Mouse (Mus musculus): Measurements from ENCODE around the gene Osgin1. TPM values are rescaled to one million over a fixed set of nuclear protein-coding genes. Genes with fewer than 3 reads are reported as not detected.

Osgin1 gene
- polyA plus RNA-seq, 1 experiment = 31.2 TPM

GRCm38 (mm10) chr8:119423631-119424141, 10.2 kb upstream of the Osgin1 start:
- peak; percentile 84 for DNase-seq (ENCODE audit: low read depth)

DNA sequence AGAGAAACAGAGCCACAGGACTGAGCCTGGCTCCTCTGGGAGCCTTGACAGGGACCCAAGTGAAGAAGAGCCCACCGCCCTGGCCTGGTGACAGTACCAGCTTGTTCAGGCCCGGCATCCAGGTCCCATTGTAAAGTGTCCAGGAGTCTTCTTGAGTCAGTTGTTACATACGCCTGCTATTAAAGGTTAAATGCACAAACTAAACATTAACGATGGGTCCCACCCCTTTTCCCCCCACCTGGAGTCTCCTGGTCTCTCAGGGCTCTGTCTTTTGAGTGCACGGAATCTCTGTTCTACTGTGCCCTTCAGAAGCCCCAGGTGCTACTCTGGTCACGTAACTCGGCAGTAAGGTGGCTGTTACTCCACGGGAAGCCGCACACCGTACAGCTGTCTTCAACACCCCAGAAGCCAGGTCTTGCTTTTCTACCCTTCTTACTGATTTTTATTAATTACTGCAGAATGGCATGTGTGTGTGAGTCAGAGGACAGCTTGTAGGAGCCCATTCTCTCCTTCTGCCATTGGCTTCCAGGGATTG, 9.7 kb upstream of the Osgin1 start:
- DNase-seq (ENCODE audit: low read depth) = no peak

DNA sequence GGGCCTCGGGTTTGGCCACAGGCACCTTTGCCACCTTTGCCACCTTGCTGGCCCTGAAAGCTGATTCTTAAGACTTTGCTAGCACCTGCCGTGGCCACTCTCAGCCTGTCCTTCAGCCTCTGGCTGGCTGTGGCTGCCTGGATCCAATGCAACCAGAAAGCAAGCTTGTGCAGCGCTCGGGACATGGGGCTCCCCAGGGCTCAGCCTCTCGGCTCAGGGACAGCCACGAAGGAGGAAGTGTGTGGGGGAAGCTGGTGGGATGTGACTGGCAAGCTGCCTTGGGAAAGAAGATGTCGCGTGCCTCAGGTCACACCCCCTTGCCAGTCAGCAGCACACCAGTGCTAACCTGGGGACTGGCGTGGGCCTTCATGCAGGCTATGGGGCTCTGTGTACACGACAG, 9.2 kb upstream of the Osgin1 start:
- DNase-seq (ENCODE audit: low read depth) = no peak

DNA sequence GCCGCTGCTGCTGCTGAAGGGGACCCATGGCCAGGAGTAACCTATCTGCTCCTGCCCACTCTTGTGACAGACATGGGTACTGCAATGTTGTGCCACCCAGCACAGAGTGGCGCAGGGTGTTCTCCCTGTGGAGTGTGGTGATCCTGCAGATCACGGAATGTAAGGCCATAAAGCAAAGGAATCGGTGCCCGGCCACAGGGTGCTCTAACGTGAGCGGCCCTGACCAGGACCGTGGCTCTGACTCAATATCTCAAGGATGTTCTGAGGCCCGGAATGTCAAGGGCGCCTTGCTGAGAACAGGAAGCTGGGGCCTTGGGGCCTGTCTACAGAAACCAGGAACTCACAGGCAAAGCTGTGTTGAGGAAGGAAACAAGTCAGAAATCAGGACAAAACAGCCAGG, 8.4 kb upstream of the Osgin1 start:
- DNase-seq (ENCODE audit: low read depth) = no peak

GRCm38 (mm10) chr8:119426069-119426735, 7.7 kb upstream of the Osgin1 start:
- DNase-seq (ENCODE audit: low read depth) = no peak

DNA sequence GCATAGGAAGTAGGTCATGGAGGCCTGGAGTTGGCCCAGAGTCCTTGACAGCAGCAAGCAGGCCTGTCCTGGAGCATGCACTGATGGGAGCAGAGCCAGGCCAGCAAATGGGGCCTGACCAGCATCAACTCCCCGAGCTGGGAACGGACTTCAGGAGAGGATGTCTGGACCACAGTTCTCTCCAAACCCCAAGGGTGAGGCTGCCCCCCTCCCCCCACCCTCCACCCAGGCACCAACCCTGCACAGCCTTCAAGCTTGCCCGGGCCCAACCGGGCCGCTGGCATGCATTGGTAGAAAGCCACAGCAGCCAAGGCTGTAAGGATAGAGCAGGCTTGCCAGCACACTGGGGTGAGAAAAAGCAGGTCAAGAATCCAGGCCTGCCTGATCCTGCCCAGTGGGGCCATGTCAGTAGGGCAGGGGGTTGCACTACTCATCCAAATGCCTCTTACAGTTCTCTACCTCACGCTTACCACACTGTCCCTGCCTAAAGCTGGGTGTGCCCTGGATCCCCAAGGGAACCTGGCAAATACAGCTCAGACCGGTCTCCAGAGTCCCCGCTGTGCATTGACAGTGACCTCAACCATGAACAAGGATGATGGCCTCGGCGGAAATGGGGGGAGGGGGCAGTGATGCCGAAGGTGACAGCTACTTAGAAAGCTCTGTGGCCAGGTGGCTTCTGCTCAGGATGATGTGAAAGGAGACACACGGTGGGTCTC, 6.1 kb upstream of the Osgin1 start:
- DNase-seq (ENCODE audit: low read depth) = peak; percentile 81

DNA sequence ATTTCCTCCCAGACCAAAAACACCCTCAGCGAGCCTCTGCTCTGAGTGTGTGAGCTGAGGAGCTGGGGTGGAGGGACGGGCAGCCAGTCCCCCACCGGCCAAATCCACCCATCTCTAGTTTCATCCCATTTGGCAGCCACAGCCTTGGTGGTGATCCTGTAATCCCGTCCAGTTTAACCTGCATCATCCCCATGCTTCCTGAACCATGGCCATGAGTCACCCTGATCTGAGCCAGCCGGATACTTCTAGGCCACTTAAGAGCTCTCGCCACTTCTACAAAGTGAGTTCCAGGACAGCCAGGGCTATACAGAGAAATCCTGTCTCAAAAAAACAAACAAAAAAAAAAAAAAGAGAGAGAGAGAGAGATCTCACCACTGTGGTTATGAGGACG, 5.6 kb upstream of the Osgin1 start:
- DNase-seq (ENCODE audit: low read depth) = peak; percentile 60

DNA sequence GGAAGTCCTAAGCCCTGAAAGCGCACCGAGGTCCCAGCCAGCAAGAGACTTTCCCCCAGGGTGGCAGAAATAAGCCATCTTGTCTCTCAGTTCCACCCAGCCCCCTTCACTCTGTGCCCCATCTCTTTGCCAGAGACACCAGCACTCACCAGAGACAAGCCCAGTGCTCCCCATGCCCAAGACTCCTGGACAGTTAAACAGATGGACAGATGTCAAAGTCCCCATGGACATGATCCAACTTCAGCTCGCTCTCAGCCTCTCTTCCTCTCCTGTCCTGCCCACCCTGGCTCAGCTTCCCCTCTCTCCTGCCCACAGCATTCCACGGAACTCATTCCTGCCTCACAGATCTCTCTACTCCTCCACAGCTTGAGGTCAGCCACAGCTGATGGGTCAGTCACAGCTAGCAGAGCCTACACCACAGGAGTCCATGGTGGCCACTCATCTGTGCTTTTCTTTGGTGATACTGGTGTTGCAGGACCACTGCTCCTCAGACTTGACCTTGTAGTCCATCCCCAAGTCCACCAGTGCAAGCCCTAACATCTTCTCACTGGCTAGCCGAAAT, 5.1 kb upstream of the Osgin1 start:
- no peak for DNase-seq (ENCODE audit: low read depth)

DNA sequence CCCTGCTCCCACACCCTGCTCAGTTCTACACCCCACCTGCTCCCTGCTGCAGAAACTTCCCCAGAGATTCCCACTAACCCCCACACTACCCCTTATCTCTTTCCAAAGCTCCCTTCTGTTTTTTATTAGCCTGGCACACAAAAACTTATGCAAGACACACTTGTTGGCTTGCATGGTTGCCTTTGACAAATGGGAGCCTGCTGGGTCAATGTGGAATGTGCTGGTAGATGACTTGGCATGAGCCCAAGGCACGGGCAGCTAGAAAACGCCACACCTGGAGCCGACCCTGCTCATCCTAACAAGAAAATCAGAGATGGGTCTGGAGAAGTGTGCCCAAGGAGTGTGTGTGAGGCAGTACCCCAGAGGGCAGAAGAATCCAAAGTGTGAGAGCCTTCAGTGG, 4.4 kb upstream of the Osgin1 start:
- peak; percentile 68 for DNase-seq (ENCODE audit: low read depth)

DNA sequence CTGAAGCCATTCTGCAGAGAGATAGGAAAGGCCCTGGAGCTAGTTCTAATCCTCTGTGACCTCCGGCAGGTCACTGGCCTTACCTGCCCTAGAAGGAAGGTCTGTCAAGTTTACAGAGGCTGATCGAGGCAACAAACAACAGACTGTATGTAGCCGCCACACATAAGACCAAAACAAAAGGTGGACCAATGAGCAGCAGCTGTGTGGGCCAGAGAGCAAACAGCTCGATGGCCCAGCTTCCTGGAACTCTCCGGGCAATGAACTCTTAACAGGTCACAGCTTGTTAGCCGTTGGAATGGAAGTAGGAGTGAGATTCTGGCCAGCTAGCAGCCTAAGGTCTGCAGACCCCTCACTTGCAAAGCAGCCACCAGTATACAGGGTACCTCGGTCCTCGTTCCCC, 3.7 kb upstream of the Osgin1 start:
- peak; percentile 63 for DNase-seq (ENCODE audit: low read depth)

- DNase-seq (ENCODE audit: low read depth) = peak; percentile 38
These were observed 3.2 kb upstream of the Osgin1 start for GRCm38 (mm10) chr8:119430690-119431089.

DNA sequence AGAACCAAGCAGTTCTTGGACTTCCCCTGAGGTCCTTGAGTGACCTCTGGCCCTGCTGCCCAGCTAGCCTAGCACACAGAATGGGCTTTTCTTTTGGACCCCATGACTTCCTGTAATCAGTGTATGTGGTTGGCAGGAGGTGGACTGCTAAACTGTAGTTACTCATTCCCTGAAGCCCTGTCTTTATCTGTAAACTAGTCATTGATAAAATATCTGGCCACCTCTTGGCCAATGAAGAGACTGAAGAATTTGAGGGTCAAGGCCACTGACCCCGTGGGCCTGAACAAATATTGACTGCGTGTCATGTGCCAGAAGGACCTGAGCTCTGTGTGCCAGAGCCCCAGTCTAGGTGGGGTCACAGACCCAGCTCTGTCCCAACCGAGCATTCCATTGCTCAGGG, 1.6 kb upstream of the Osgin1 start:
- DNase-seq (ENCODE audit: low read depth) = no peak

- DNase-seq (ENCODE audit: low read depth) = no peak
These were observed 645 bp downstream of the Osgin1 start for GRCm38 (mm10) chr8:119434569-119434968.

DNA sequence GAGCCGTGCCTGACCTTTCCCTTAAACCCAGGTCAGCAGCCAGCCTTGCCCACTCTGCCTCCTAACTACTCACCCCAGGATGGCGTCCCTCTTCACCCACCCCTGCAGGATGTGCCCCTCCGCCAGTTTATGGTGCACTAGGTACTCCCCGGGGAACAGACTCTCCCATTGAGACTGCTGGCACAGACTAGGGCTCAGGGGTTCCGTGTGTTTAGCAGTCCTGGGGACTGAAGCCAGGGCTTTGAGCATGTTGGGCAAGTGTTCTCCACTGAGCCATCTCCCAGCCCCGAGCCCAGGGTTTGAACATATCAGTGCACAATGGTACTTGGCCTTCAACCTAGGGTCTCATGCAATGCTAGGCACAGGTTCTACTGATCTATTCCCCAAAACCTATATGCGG, 1.6 kb downstream of the Osgin1 start:
- DNase-seq (ENCODE audit: low read depth) = no peak

- no peak for DNase-seq (ENCODE audit: low read depth)
These were observed 2.4 kb downstream of the Osgin1 start for GRCm38 (mm10) chr8:119436331-119436730.

DNA sequence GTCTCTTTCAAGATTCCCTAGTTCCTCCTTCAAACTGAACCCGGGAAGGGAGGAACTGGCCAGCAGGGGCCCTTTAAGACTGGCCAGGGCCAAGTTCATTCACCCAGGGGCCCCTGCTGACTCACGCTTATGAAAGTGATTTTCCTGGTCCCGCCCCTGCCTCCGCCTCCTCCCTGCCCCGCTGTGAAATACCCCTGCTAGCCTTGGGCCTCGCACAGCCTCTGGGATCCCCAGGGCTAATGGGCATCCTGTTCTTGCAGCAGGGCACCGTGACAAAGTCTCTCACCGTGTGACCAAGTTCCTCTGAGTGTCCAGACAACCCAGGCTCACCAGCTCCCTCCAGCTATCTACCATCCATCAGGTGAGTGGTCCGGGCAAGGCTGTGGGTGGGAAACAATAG, 3.0 kb downstream of the Osgin1 start:
- peak; percentile 56 for DNase-seq (ENCODE audit: low read depth)

DNA sequence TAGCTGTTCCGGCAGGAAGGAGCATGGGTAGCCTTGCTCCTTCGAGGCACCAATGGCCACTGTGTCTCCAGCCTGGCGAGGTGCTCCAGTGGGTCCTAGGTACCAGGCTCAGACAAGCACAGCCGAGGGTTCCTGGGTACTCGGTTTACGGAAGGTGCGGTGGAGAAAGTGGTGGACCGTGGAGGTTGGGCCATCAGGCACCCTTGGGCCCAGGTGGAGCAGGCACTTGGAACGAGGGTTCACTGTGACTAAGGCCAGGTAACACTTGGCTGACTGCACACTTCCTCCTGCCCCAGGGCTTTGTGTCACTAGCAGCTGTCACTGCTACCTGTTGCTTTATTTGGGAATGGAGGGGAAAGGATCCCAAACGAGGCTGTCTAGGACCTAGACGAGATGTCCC, 3.6 kb downstream of the Osgin1 start:
- peak; percentile 89 for DNase-seq (ENCODE audit: low read depth)

GRCm38 (mm10) chr8:119438876-119439275, 5.0 kb downstream of the Osgin1 start:
- no peak for DNase-seq (ENCODE audit: low read depth)

- no peak for DNase-seq (ENCODE audit: low read depth)
These were observed 5.5 kb downstream of the Osgin1 start for GRCm38 (mm10) chr8:119439424-119439823.

DNA sequence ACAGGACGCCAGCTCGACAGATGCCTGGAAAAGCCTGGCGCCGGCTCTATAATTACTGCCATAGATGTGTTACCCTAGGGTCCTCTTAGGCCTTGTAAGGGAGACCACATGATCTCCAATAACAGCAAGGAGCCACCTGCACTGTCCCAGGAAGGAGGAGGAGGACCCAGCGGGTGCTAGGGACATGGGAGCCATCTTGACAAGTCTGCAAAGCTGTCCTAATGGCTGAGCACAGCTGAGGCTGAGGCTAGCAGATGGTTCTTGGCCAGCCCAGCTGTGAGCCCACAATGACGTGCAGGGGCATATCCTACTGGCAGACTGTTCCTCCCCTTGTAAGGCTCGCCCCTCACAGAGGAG, 5.9 kb downstream of the Osgin1 start:
- no peak for DNase-seq (ENCODE audit: low read depth)

GRCm38 (mm10) chr8:119440250-119440951, 6.5 kb downstream of the Osgin1 start:
- DNase-seq (ENCODE audit: low read depth) = no peak

GRCm38 (mm10) chr8:119440952-119441270, 7.0 kb downstream of the Osgin1 start:
- DNase-seq (ENCODE audit: low read depth) = no peak
